Mouse (Mus musculus) neutrophil, adult 5-6 weeks (primary cell): ENCODE results near the gene Map4k1. TPM values are rescaled to one million over a fixed set of nuclear protein-coding genes. Genes with fewer than 3 reads are reported as not detected.
A peak's percentile ranks its signal among the peaks of the same experiment; 100 is the strongest.

Source experiments
- ATAC-seq: fragments of 151-379, 151-347 bp; 2 replicates; pipeline ENCODE4 v1.8.0; 2017; ENCODE audit warnings: mild to moderate bottlenecking, moderate TSS enrichment; ENCODE audit not compliant: insufficient number of reproducible peaks, poor library complexity, low FRiP score, severe bottlenecking; ENCODE audit errors: extremely low read depth
- total RNA-seq: library from RNA; stranded (forward); fragments of 200-1000 nt; gene quantifications from 2 replicates; pipeline ENCODE4 v1.2.3, GENCODE M21; 2017

The Map4k1 gene
- total RNA-seq, 1 experiment from 2014 or later: 132 TPM

DNA sequence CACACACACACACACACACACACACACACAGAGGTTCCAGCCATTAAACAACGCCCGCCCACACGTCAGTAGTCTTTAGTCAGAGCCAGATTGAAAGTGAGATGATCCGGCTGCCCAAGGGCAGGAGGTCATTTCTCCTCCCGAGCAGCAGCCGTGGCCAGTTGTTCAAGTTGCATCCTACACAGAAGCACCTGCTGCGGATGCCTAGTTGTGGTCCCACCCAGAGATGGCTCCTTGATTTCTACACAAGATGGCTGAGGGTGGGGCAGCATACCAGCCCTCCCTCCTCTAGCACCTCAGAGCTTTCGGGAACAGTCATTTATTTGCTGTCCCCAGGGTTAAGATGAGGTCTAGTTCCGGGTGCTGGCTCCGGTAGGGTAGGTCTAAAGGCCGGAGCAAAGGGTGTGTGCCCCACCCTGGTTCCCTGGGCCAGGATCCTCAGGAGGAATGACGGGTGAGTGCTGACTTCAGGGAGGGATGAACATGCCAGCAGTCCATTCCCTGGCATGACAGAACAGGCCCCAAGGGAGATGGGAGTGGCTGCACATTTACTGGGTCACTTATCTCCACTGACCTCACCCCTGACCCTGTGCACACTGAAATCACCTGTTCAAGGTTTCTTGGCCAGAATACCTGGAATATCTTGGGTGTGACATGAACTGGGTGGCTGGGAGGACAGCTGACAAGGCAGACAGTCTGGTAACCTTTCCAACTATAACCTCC, 12.0 kb upstream of the Map4k1 start:
- no peak for ATAC-seq

DNA sequence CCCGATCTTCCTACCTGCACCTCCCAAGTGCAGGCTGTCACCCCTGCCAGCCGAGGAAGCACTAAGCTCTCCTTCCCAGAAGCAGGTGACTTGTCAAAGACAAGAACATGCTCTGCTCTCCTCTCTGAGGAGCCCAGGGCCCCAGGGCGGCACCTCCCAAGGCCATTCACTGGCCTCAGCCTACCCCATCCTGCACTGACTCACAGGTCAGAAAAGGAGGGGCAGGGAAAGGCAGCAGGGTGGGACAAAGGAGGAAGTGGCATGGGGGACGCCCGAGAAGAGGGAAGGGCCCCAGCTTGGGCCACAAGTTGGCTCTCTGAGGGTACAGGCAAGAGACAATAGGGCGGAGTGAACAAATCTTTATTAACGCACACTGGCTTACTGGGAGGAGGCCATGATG, 10.8 kb upstream of the Map4k1 start:
- ATAC-seq: no peak

DNA sequence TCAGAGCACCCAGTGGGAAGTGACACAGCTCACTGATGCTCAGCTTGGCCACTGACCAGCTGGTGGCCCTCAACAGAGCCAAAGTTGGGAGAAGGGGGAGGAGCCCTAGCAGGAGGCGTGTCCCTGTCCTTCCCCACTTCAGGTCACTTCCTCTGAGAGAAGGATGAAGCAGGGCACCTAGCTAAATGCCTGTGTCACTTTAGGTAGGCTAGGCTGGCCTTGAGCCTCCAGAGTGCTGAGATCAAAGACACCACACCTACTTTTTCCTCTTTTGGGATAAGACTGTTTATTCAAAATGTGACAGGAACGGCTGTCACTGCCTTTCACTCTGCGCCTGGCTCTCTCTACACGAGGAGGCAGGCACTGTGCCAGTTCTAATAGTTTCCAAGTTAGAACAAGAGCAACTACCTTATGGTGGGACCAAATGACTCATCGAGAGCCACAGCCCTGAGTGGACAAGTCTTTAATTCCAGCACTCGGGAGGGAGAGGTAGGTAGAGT, 10.0 kb upstream of the Map4k1 start:
- ATAC-seq: no peak

DNA sequence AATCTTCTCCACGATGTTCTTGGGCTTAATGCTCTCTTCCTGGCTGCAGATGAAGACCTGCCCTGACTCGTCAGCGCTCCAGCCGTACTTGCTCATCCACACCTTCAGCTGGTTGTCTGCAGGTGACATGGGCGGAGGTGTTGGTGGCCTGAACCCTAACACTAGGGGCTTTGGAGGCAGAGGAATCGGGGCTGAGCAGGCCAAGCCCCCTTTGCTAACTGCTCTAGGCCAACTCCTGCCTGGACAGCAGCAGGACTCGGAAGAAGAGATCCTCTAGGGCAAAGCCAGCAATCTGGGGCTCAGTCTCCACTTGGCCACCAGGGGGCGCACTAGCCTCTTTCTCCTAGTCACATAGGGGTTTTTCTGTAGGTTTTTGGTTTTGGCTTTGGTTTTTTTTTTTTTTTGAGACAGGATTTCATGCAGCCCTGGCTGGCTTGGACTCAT, 9.3 kb upstream of the Map4k1 start:
- ATAC-seq: peak; percentile 59

DNA sequence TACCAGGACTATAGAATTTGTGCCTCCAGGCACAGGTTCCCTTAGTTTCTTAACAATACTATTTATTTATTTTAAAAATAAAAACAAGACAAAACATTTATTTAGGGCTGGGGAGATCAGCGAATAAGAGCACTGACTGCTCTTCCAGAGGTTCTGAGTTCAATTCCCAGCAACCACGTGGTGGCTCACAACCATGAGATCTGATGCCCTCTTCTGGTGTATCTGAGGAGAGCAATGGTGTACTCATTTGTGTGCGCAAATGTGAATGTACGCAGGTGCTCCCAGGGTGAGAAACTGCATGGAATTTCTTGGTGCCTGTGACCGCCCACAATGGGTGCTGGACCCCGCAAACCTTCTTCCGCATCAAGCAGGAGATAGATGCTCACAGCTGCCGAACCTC, 8.8 kb upstream of the Map4k1 start:
- ATAC-seq: no peak

DNA sequence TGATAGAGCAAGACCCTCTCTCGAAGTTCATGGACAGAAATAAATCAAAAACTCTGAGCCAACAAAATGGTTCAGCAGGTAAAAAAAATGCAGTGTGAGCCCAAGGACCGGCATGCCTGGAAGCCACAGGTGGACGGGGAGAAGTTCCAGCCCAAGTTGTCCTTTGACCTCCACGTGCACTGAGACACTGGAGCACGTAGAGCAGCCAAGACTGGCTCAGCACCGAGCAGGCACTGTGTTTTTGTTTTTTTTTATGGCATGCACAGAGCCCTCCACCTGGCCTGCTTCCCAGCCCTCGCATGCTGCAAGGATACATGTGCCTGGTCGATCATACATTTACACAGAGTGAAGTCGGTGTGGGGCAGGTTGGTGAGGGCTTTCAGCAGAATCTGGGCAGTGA, 4.3 kb upstream of the Map4k1 start:
- no peak for ATAC-seq

DNA sequence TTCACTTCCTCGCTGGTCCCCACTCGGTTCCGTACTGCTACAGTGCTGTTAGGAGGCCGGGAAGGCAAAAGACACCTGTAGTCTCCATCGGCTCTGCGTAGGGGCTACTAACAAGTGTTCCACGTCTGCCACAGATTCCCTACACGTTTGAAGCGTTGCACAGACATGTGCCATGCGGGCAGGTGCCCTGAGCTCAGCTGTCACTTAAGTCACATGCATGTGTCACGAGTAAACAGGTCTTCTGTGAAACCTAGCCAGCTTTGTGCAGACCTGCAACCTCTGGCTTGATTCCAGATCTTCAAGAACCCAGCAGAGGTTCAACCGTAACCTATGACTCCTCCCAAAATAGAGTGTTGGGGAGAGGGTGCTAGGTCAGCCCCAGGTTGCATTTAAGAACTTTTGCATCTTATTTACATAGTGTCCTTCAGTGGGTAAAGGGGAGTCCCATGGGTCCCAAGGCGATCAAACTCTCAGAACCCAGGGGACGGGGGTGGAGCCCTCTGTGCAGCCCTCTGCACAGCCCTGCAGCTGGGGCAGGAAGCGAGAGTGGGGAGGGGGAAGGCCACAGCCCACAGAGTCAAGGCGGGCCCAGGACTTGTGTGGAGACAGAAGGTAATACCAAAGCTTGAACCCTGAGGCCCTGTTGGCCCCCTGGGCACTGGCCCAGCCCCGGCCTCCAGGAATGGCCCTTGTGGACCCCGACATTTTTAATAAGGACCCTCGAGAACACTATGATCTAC, 594 bp downstream of the Map4k1 start:
- peak; percentile 80 for ATAC-seq

DNA sequence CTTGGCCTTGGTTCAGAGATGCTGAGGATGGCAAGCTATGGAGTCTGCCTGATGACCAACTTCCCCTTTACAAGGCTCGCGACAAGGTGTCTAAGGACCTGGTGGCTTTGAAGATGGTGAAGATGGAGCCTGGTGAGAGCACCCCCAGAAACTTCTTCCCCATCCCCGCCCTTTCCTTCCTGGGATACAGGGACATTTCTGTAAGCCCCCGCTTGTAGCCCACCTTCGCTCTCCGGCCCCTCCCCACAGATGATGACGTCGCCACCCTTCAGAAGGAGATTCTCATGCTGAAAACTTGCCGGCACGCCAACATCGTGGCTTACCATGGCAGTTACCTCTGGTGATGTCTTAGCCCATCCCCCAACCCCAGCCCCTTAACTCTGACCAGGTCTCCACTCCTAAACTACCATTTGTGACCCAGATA, 1.3 kb downstream of the Map4k1 start:
- ATAC-seq: no peak

DNA sequence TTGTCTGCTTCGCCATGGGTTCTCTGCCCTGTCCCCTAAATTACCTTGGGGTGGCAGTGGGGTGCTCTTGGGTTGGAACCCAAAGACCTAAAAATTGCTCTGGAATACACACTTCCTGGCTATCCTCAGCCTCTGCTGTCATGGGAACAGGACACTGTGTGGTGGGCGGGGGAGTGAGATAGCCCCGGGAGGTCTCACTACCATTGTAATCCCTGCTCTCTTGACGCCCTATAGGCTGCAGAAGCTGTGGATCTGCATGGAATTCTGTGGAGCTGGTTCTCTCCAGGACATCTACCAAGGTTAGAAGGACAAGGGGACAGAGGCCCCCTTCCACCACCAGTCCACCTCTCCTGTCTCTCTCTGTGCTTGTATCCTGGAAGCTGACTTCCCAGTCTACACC, 2.0 kb downstream of the Map4k1 start:
- ATAC-seq: no peak

DNA sequence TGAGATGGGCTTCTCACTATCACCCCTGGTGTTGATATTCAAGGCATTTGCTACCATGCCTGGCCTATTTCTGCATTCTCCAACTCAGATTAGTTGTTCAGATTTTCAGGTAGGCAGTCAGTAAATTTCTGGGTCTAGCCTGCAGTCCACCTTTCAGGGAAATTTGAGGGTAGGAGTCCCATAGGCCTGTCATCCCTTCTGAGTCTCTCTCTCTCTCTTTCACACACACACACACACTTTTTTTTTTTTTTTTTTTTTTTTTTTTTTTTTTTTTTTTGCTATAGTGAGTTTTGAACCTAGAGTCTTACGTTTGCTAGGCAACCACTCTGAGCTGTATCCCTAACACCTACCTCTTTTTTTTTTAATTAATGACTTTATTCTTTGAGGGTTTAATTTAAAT, 2.6 kb downstream of the Map4k1 start:
- no peak for ATAC-seq

DNA sequence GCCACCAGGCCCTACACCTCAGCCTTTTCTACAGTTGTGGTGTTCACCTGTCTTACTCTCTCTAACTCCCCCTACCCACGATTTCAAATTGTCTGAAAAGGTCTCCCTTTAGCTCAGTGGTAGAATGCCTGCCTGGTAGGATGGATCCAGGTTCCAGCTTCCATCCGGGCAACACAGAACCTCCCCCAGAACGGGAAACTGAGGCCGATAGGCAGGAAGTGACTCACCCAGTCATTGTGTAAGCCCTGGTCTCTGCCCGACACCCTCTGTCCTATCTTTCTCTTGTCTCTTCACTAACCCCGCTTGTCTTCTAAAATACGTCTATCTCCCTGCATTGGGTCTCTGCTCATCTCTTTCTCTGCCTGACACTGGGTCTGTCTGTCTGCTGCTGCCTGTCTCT, 3.4 kb downstream of the Map4k1 start:
- no peak for ATAC-seq

DNA sequence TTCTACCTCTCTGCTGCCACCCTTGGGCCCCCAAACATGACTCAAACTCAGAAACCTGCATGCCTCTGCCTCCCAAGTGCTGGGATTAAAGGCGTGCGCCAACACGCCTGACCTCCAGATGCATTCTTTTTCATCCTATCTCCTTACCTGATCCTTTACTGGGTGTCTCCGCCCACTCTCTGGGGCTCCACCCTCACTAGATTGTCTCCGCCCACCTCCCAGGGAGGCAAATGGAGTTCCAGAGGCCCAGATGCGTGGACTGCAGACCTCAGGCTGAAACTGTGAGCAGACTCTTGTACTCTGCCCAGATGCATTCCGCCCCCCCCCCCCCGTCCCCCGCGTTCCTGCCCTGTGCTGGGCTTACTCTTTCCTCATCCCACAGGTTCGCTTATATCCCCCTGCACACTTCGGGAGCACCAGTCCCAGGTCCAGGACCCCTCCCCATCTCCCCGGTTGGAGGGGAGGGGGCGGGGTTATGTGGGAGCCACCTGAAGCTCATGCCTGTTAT, 9.0 kb downstream of the Map4k1 start:
- ATAC-seq: no peak

DNA sequence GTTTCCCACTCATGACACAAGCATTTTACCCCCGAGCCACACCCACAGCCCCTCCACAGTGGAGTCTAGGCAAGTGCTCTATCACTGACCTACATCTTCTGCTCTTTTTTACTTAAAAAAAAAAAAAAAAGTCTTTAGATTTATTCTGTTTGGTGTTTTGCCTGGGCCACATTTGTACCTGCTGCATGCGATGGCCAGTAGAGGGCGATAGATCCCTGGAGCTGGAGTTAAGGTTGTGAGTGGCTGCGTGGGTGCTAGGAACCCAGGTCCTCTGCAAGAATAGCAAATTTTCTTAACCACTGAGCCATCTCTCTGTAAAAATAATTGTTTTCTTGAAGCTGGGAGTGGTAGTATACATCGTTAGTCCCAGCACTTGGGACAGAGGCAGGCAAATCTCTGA, 9.8 kb downstream of the Map4k1 start:
- no peak for ATAC-seq

DNA sequence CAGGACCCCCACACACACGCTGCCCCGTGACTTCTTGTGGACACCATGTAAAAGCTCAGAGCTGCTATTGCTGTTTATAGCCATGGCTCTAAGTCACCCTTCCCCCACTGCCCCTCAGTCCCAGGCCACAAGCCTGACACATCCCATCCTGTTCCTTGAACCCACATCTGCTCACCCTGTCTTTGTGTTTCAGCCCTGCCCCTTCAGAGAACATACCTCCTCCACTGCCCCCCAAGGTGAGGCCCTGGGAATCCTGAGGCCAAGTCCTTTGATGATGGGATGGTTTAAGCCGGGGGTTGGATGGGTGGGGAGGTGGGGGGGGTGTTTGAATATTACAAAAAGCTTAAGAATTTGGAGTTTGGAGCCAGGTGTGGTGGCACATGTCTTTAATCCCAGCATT, 11.1 kb downstream of the Map4k1 start:
- no peak for ATAC-seq

DNA sequence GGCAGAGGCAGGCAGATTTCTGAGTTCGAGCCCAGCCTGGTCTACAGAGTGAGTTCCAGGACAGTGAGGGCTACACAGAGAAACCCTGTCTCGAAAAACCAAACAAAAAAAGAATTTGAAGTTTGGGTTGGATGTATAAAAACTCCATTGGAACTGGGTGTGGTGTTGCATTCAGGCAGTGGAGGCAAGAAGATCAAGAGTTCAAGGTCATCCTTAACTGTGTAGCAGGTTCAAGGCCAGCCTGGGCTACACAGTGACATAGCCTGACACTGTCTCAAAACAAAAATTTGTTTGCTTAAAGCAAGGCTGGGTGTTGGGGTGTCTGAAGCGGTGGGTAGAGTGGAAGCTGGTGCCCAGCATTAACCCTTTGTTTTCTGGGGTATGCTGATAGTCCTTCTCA, 11.6 kb downstream of the Map4k1 start:
- ATAC-seq: no peak

DNA sequence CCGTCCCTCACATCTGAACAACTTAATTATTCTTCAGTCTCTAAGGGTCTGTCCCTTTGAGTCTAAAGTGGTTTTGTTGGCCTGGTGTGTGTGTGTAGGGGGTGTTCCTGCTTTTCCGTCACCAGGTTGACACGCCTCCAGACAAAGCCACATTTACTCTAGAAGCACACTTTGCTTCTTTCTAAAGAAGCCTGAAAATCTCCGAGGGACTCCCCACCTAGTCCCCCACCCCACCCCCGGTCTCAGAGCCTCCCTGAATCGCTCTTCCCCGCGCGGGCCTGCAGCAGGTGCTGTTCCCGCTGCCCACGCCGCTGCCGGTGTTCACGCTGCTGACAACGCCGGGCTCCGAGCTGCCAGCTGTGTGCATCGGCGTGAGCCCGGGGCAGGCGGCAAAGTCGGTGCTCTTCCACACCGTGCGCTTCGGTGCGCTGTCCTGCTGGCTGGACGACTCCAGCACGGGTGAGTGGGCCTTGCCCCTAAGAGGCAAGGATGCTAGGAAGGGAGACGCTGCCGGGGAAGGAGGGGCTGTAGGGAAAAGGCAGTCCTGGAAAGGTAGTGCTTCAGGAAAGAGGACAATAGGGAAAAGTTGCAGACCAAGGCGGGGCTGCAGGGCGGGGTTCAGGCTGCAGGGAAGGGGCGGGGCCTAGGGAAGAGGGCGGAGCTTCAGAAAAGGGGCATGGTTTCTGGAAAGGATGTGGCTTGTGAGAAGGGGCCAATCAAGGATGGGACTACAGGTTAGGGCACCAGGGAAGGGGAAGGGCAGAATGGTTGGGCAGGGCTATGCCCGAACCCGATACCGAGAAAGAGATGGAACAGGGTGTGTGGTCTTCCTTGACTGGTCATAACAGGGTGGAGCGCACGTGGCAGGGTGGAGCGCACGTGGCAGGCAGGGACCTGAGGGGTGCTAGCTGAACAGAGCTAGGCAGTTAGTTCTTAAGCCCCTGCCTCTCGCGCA, 19.1 kb downstream of the Map4k1 start:
- peak; percentile 73 for ATAC-seq

DNA sequence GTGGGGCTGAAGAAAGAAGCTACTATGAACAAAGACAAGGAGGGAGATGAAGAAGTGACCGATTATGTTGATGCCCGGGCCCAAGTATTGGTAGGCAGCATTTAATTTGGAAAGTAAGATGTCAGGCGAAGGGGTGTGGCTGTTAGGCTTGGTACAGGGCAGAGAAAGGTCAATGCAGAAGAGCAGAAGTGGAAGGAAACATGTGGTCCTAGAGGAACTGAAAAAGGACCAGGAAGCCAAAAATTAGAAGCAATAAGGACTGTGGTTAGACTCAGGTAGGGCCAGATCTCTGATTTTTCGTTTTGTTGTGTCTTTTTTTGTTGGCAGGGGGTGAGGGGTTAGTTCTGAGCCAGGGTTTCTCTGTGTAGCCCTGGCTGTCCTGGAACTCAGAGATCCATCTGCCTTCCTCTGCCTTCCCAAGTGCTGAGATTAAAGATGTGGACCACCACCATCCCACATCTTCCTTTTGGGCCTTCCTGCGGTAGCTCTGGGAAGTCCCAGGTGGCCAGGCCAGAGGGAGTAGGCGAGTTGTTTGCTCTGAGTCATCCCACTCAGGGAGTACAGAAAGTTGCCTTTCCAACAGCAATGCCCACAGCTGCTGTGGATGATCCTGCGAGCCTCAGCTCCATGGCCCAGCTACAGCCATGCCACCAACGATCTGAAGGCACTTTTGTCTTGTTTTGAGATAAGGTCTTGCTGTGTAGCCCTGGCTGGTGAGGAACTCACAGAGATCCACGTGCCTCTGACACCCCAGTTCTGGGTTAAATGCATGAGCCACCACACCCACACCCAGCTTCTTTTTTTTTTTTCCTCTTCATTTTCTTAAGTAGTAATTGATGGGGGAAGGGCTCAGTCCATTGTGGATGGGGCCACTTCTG, 25.6 kb downstream of the Map4k1 start:
- ATAC-seq: peak; percentile 55

DNA sequence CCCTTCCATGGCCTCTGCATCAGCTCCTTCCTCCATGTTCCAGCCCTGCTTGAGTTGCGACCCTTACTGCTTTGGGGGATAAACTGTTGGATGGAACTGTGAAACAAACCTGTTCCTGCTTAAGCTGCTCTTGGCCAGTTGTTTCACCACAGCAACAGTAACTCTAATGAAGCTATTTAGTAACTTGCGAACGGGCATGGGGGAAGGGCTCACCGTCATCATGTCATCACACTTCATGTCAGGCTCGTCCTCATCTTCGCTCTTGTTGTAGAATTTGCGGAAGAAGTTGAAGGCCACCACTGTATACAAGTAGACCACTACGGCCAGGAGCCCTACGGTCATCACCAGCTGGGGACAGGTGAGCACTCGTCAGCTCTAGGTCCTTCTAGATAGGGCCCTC, 26.3 kb downstream of the Map4k1 start:
- no peak for ATAC-seq
